ENCODE assay signal across 8 mouse cellular contexts in the genomic region with DNA sequence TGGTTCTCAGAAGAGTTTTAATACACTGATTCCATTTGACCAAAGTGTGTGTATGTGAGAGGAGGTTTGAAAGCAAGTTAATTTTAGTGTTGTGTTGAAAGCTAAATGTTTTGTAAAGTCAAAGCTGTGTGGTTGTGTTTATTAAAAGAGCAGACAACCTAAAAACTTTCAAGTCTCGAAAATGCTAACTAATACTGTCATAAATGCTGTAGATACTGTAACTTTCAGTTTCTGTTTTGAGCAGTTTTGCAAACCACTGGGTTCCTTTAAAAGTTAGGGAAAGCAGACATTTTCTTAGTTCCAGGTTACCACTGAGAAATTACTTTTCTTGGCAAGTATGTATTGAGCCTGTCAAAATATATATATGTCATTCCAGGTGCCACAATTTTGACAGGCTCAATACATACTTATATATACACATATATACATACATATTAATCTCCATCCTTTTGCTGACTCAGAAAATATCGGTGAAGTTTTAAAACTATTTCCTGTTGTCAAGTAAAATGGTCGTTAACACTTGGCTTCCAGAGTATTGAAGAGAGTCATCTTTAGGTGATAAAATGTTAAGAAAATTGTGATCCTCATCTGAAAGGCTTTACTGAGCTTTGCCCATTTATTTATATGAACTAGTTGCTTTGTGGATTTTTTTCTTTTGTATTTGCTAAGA. TPM values are rescaled to one million over a fixed set of nuclear protein-coding genes. Genes with fewer than 3 reads are reported as not detected.
DNase-seq lines count a peak whose midpoint lies in the region; ATAC-seq and TF ChIP-seq lines count a peak whose summit lies in the region.

No protein-coding gene starts in this region.

- H3K27ac ChIP-seq in left cerebral cortex, adult 2 months: no peak overlapping the region
- H3K27ac ChIP-seq in intestine, embryonic 15.5 days: no peak overlapping the region
- H3K27ac ChIP-seq in neural tube, embryonic 13.5 days (replicated peaks): no peak overlapping the region

- H3K9me3 ChIP-seq in intestine, embryonic 15.5 days: no peaks in the 10 kb centered on the region
- no peaks in the 10 kb centered on the region for H3K9me3 ChIP-seq in neural tube, embryonic 13.5 days

- ATAC-seq in intestine, embryonic 15.5 days: no peak
- ATAC-seq in neural tube, embryonic 13.5 days (ENCODE audit: low read depth): no peak

- intact Hi-C loops in left cerebral cortex, adult 2 months (cut with DNase I): loop anchor here (2.0 kb wide), 2 partner anchors 47 to 93 kb away; a partner anchor contains a TSS
- intact Hi-C loops in left cerebral cortex, postnatal 10 days (cut with DNase I): loop anchor here (5.0 kb wide), 1 partner anchor 46 kb away; a partner anchor contains a TSS

- H3K27me3 ChIP-seq in intestine, embryonic 15.5 days (replicated peaks): no peaks in the 10 kb centered on the region
- H3K27me3 ChIP-seq in neural tube, embryonic 13.5 days: no peaks in the 10 kb centered on the region

- H3K9ac ChIP-seq in intestine, embryonic 15.5 days: peak overlapping the region; percentile 93
- H3K9ac ChIP-seq in neural tube, embryonic 13.5 days: peak overlapping the region; percentile 93

- H3K4me3 ChIP-seq in left cerebral cortex, adult 2 months: peak overlapping the region; percentile 85
- peak overlapping the region; percentile 94 for H3K4me3 ChIP-seq in intestine, embryonic 15.5 days (replicated peaks)
- peak overlapping the region; percentile 98 for H3K4me3 ChIP-seq in neural tube, embryonic 13.5 days

- H3K4me1 ChIP-seq in intestine, embryonic 15.5 days (replicated peaks): 0 out of 2 replicates have a peak, but pooled peaks cover 2% of the 10 kb centered on the region
- H3K4me1 ChIP-seq in neural tube, embryonic 13.5 days (replicated peaks): peaks cover 29% of the 10 kb centered on the region

- 0 out of 2 replicates have a peak, but pooled peaks cover under 1% of the 10 kb centered on the region for H3K36me3 ChIP-seq in intestine, embryonic 15.5 days
- H3K36me3 ChIP-seq in neural tube, embryonic 13.5 days: peaks cover 10% of the 10 kb centered on the region

- no peak for DNase-seq in left cerebral cortex, adult 2 months (ENCODE audit: extremely low spot score in 1 of 2, low spot score in 2 of 2)
- no peak for DNase-seq in left cerebral cortex, postnatal 10 days (ENCODE audit: extremely low spot score in 1 of 2, low spot score in 2 of 2)
- peak; percentile 34 for DNase-seq in c-Kit-positive CD71-positive TER-119-positive erythroid progenitor cells, embryonic 14.5 days (ENCODE audit: low spot score)
- DNase-seq in cerebellum, postnatal 25 days: no peak
- DNase-seq in adrenal gland, postnatal 25 days: no peak
- no peak for DNase-seq in embryo, embryonic 10 days (ENCODE audit: low spot score)

- WGBS in intestine, embryonic 15.5 days: 66% methylated on average over 3 of the region's 3 CpGs
- WGBS in neural tube, embryonic 13.5 days: 69% methylated on average over 3 of the region's 3 CpGs

- peak overlapping the region; percentile 64 for H3K4me2 ChIP-seq in intestine, embryonic 15.5 days (replicated peaks)
- peak overlapping the region; percentile 89 for H3K4me2 ChIP-seq in neural tube, embryonic 13.5 days

- no peak for TF ChIP-seq CTCF in left cerebral cortex, adult 2 months (IDR thresholded peaks at IDR 0.05)

RNA-seq across cellular contexts. Expression of a gene that starts 1.2 kb away (rescaled TPM):
- 10 to 100 TPM; 64.9 to 80.9 TPM for total RNA-seq in left cerebral cortex, adult 2 months (2021)
- total RNA-seq in left cerebral cortex, postnatal 10 days (2021): 10 to 100 TPM; 91.4 to 92.5 TPM
- 271 and 291 TPM in 2 replicates for polyA plus RNA-seq in intestine, embryonic 15.5 days (2015; fragmentation: Nextera tagmentation; extraction: Ambion mirVana)
- 242 and 259 TPM in 2 replicates for polyA plus RNA-seq in neural tube, embryonic 13.5 days (2015; fragmentation: Nextera tagmentation; extraction: Ambion mirVana)
- 74.3 and 95.5 TPM in 2 replicates for total RNA-seq in adrenal gland, postnatal 25 days (2021)

RNA-seq across cellular contexts. Expression of a gene that starts 25.9 kb away (rescaled TPM):
- 100 to 1,000 TPM; 310 to 316 TPM for total RNA-seq in left cerebral cortex, adult 2 months (2021)
- 100 to 1,000 TPM; 176 to 177 TPM for total RNA-seq in left cerebral cortex, postnatal 10 days (2021)
- 9.4 and 10.4 TPM in 2 replicates for polyA plus RNA-seq in intestine, embryonic 15.5 days (2015; fragmentation: Nextera tagmentation; extraction: Ambion mirVana)
- 19.4 and 20.4 TPM in 2 replicates for polyA plus RNA-seq in neural tube, embryonic 13.5 days (2015; fragmentation: Nextera tagmentation; extraction: Ambion mirVana)
- 27.7 and 28.6 TPM in 2 replicates for total RNA-seq in adrenal gland, postnatal 25 days (2021)

RNA-seq across cellular contexts. Expression of a gene that starts 31.5 kb away (rescaled TPM):
- 1 to 10 TPM; 1.7 to 2.0 TPM for total RNA-seq in left cerebral cortex, adult 2 months (2021)
- total RNA-seq in left cerebral cortex, postnatal 10 days (2021): 1 to 10 TPM; 1.1 to 1.3 TPM
- polyA plus RNA-seq in intestine, embryonic 15.5 days (2015; fragmentation: Nextera tagmentation; extraction: Ambion mirVana): 0.21 and 0.27 TPM in 2 replicates
- 0.14 and 0.71 TPM in 2 replicates for polyA plus RNA-seq in neural tube, embryonic 13.5 days (2015; fragmentation: Nextera tagmentation; extraction: Ambion mirVana)
- 0.15 and 0.38 TPM in 2 replicates for total RNA-seq in adrenal gland, postnatal 25 days (2021)

RNA-seq across cellular contexts. Expression of a gene that starts 47.2 kb away (rescaled TPM):
- total RNA-seq in left cerebral cortex, adult 2 months (2021): 10 to 100 TPM; 30.6 to 32.8 TPM
- 10 to 100 TPM; 22.2 to 24.8 TPM for total RNA-seq in left cerebral cortex, postnatal 10 days (2021)
- polyA plus RNA-seq in intestine, embryonic 15.5 days (2015; fragmentation: Nextera tagmentation; extraction: Ambion mirVana): 10.9 and 11.3 TPM in 2 replicates
- 24.5 and 26.0 TPM in 2 replicates for polyA plus RNA-seq in neural tube, embryonic 13.5 days (2015; fragmentation: Nextera tagmentation; extraction: Ambion mirVana)
- total RNA-seq in adrenal gland, postnatal 25 days (2021): 12.8 and 15.1 TPM in 2 replicates

RNA-seq across cellular contexts. Expression of a gene that starts 57.0 kb away (rescaled TPM):
- total RNA-seq in left cerebral cortex, adult 2 months (2021): 10 to 100 TPM; 18.8 to 20.7 TPM
- total RNA-seq in left cerebral cortex, postnatal 10 days (2021): 10 to 100 TPM; 11.0 to 12.7 TPM
- polyA plus RNA-seq in intestine, embryonic 15.5 days (2015; fragmentation: Nextera tagmentation; extraction: Ambion mirVana): 3.6 and 3.8 TPM in 2 replicates
- 3.9 and 4.3 TPM in 2 replicates for polyA plus RNA-seq in neural tube, embryonic 13.5 days (2015; fragmentation: Nextera tagmentation; extraction: Ambion mirVana)
- total RNA-seq in adrenal gland, postnatal 25 days (2021): 8.7 and 12.1 TPM in 2 replicates
